Mouse (Mus musculus) hindbrain, embryonic 14.5 days (tissue): Measurements from ENCODE around the gene Pak4. TPM values are rescaled to one million over a fixed set of nuclear protein-coding genes. Genes with fewer than 3 reads are reported as not detected.
A peak's percentile ranks its signal among the peaks of the same experiment; 100 is the strongest.

ENCODE experiments used
- ATAC-seq: fragments of 200-750 bp; cut with Nextera tagmentation; 2 replicates; pipeline ENCODE4 v1.8.0; 2017; ENCODE audit warnings: moderate number of reproducible peaks, mild to moderate bottlenecking, moderate TSS enrichment, moderate library complexity; ENCODE audit not compliant: low FRiP score
- DNase-seq: peaks from one replicate; pipeline ENCODE4 v3.0.0-alpha.2; 2015; ENCODE audit warnings: low spot score
- H3K27ac ChIP-seq: fragments of 300-500 bp; sonication (generic); 2 replicates; pipeline ENCODE4 v1.5.1; 2014; ENCODE audit warnings: mild to moderate bottlenecking, moderate library complexity
- H3K27me3 ChIP-seq: fragments of 300-500 bp; sonication (generic); 2 replicates; pipeline ENCODE4 v1.6.1; 2014; ENCODE audit warnings: mild to moderate bottlenecking, low read length, mixed read lengths; ENCODE audit not compliant: control insufficient read depth, insufficient read depth
- H3K36me3 ChIP-seq: fragments of 300-500 bp; sonication (generic); replicated peaks from 2 replicates; pipeline ENCODE4 v1.6.1; 2014; ENCODE audit not compliant: control insufficient read depth, insufficient read depth
- H3K4me1 ChIP-seq: fragments of 300-500 bp; sonication (generic); replicated peaks from 2 replicates; pipeline ENCODE4 v1.6.1; 2014; ENCODE audit warnings: antibody characterized with exemption, low read length, mixed read lengths; ENCODE audit not compliant: control insufficient read depth, insufficient read depth
- H3K4me2 ChIP-seq: fragments of 300-500 bp; sonication (generic); replicated peaks from 2 replicates; pipeline ENCODE4 v1.6.1; 2014; ENCODE audit warnings: mild to moderate bottlenecking, moderate library complexity
- H3K4me3 ChIP-seq: fragments of 300-500 bp; sonication (generic); replicated peaks from 2 replicates; pipeline ENCODE4 v1.5.1; 2014; ENCODE audit warnings: mild to moderate bottlenecking, low read length
- H3K9ac ChIP-seq: fragments of 300-500 bp; sonication (generic); 2 replicates; pipeline ENCODE4 v1.6.1; 2014
- H3K9me3 ChIP-seq: fragments of 300-500 bp; sonication (generic); 2 replicates; pipeline ENCODE4 v1.6.1; 2016; ENCODE audit warnings: low read length; ENCODE audit not compliant: control insufficient read depth
- WGBS: fragments of 180-500 bp; shearing (Covaris S2); extraction: QIAGEN DNeasy Blood & Tissue Kit; methylation state at CpG from one replicate; pipeline ENCODE4 v1.1.7; 2014; 5-methylcytosine and 5-hydroxymethylcytosine counted together
- polyA plus RNA-seq: library from polyadenylated mRNA; unstranded; fragments of >200 nt; fragmentation: Nextera tagmentation; extraction: Ambion mirVana; gene quantifications from 2 replicates; pipeline ENCODE4 v1.2.1, GENCODE M21; 2014

Pak4 gene
- polyA plus RNA-seq, 1 experiment from 2014 or later: 13.2 TPM

GRCm38 (mm10) chr7:28558486-28558885 lies 39.5 kb downstream of the Pak4 start:
- H3K4me1 ChIP-seq: no peaks in the 10 kb centered on the region
- no peak for DNase-seq
- no peak for ATAC-seq
- H3K27me3 ChIP-seq: no peaks in the 10 kb centered on the region
- H3K4me3 ChIP-seq: no peak overlapping the region
- peaks cover 44% of the 10 kb centered on the region for H3K36me3 ChIP-seq
- H3K4me2 ChIP-seq: no peak overlapping the region
- no peaks in the 10 kb centered on the region for H3K9me3 ChIP-seq
- no peak overlapping the region for H3K9ac ChIP-seq
- H3K27ac ChIP-seq: no peak overlapping the region
- 56% methylated on average over 4 of the region's 4 CpGs for WGBS

GRCm38 (mm10) chr7:28557708-28558107 lies 40.3 kb downstream of the Pak4 start:
- Histone ChIP-seq H3K4me2 (no peak overlapping the region), H3K27me3 (no peaks in the 10 kb centered on the region), H3K36me3 (peaks cover 37% of the 10 kb centered on the region), H3K4me3 (no peak overlapping the region), H3K4me1 (no peaks in the 10 kb centered on the region), H3K9me3 (no peaks in the 10 kb centered on the region), H3K27ac (no peak overlapping the region), H3K9ac (no peak overlapping the region)
- WGBS: 87% methylated on average over 6 of the region's 6 CpGs
- ATAC-seq (no peak), DNase-seq (no peak)

DNA sequence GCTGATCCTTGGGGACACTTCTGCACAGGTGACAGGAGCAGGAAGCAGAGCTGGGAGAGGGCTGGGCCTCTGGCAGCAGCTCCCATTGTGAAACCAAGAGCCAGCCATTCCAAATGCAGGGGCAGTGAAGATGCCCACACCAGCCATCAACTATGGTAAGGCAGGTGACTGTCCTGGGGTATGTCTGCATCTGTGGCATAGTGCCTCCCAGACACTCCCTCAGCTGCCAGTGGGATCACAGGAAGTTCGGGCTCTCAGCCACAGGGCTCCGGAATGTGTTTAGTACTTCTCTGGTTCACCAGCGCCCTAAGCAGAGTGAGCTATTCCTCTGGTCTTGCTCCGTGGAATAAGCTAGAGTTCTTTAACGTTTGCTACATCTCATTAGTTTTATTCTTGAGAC lies 40.9 kb downstream of the Pak4 start:
- 79% methylated on average over 5 of the region's 5 CpGs for WGBS
- H3K9ac ChIP-seq: no peak overlapping the region
- H3K36me3 ChIP-seq: peaks cover 30% of the 10 kb centered on the region
- no peak overlapping the region for H3K27ac ChIP-seq
- H3K4me3 ChIP-seq: no peak overlapping the region
- no peaks in the 10 kb centered on the region for H3K9me3 ChIP-seq
- H3K4me1 ChIP-seq: no peaks in the 10 kb centered on the region
- H3K27me3 ChIP-seq: no peaks in the 10 kb centered on the region
- H3K4me2 ChIP-seq: no peak overlapping the region
- no peak for DNase-seq
- ATAC-seq: no peak

GRCm38 (mm10) chr7:28555939-28556535 lies 41.9 kb downstream of the Pak4 start:
- no peaks in the 10 kb centered on the region for H3K4me1 ChIP-seq

DNA sequence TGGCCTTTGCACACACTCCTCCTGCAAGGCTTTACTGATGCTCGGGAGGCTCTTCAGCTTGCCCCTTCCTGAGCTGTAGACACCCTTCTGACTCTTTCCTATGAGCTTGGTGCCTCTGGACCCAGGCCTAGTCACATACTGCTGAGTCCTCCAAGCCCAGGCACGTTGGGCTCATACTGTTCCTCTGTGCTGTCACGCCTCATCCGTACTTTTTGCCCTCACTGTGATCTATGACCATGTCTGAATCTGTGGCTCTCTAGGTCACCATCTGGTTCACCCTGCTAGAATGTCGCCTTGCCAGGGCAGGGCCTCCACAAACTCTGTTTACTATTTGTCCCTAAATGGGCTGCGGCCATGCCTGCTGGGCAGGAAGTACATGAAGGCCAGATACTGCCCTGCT lies 44.9 kb downstream of the Pak4 start:
- H3K9me3 ChIP-seq: no peaks in the 10 kb centered on the region
- ATAC-seq: no peak
- no peaks in the 10 kb centered on the region for H3K27me3 ChIP-seq
- WGBS: 93% methylated on average over 6 of the region's 6 CpGs
- no peak overlapping the region for H3K9ac ChIP-seq
- 0 out of 2 replicates have a peak, but pooled peaks cover 4% of the 10 kb centered on the region for H3K36me3 ChIP-seq
- no peak overlapping the region for H3K27ac ChIP-seq
- H3K4me2 ChIP-seq: no peak overlapping the region
- no peaks in the 10 kb centered on the region for H3K4me1 ChIP-seq
- no peak overlapping the region for H3K4me3 ChIP-seq
- no peak for DNase-seq

More at GRCm38 (mm10) chr7:28555939-28556535, 41.9 kb downstream of the Pak4 start:
- Histone ChIP-seq H3K27me3 (no peaks in the 10 kb centered on the region), H3K27ac (no peak overlapping the region), H3K4me3 (no peak overlapping the region), H3K9me3 (no peaks in the 10 kb centered on the region), H3K4me2 (no peak overlapping the region), H3K36me3 (peaks cover 28% of the 10 kb centered on the region), H3K9ac (no peak overlapping the region)
- ATAC-seq: no peak
- 31% methylated on average over 5 of the region's 5 CpGs for WGBS
- DNase-seq: no peak

DNA sequence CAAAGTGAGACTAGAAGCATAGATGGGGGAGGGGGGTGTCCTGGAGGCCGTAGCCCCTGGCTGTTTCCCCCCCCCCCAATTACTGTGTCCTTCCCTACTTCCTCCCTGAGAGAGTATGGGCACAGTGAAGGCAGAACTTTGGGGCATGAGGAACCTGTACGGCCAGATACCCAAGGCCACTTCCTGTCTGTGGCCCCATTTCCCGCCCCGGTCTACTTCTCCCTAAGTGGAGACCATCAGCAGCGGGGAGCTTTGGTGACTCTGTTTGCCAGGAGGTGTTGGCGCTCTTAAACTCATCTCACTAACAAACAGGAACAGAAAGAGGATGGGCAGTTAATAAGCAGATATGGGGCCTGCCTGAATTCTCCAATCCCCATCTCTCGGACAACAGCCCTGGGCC lies 50.4 kb downstream of the Pak4 start:
- Histone ChIP-seq H3K9ac (no peak overlapping the region), H3K36me3 (no peaks in the 10 kb centered on the region), H3K27ac (no peak overlapping the region), H3K4me1 (peaks cover 10% of the 10 kb centered on the region; the same call in 1 of the 2 replicates), H3K9me3 (no peaks in the 10 kb centered on the region), H3K4me2 (no peak overlapping the region), H3K4me3 (no peak overlapping the region), H3K27me3 (peaks cover 42% of the 10 kb centered on the region)
- 72% methylated on average over 7 of the region's 7 CpGs for WGBS
- no peak for ATAC-seq
- no peak for DNase-seq

- DNase-seq (no peak), ATAC-seq (no peak)
- H3K9me3 ChIP-seq: no peaks in the 10 kb centered on the region
- 5% methylated on average over 5 of the region's 5 CpGs for WGBS
- H3K27me3 ChIP-seq: peaks cover 42% of the 10 kb centered on the region
- H3K4me3 ChIP-seq: peak within 1 kb of the TSS; percentile 23
- H3K36me3 ChIP-seq: no peaks in the 10 kb centered on the region
- H3K9ac ChIP-seq: peak within 1 kb of the TSS; percentile 54
- peak within 1 kb of the TSS; percentile 55 for H3K4me2 ChIP-seq
- no peak within 1 kb of the TSS for H3K27ac ChIP-seq
- peaks cover 10% of the 10 kb centered on the region; the same call in 1 of the 2 replicates for H3K4me1 ChIP-seq
Measured at GRCm38 (mm10) chr7:28547154-28547553, 50.8 kb downstream of the Pak4 start, which contains the start of gene Nccrp1. Nccrp1 (minus strand) TSS chr7:28547254.

DNA sequence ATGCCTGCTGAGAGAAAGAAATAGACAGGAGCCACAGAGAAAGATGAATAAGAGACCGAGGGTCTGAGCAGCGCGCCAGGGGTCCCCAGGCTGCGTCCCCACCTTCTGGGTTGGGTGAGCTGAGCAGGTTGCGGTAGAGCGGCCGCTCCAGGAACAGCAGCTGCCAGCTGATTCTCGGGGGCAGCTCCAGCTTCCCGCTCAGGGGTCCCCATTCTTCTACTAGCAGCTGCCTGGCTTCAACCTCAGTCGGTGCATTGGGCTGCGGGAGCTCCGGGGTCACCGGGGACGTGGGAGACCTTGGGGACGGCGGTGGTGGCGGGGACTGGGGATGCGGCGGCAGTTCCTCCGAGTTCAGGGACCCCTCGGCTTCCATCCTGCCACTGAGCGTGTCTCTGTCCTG lies 51.3 kb downstream of the Pak4 start:
- Histone ChIP-seq H3K4me3 (peak overlapping the region; percentile 23), H3K27me3 (peaks cover 42% of the 10 kb centered on the region), H3K4me1 (peaks cover 10% of the 10 kb centered on the region; the same call in 1 of the 2 replicates), H3K9ac (peak overlapping the region; percentile 54), H3K4me2 (peak overlapping the region; percentile 55), H3K27ac (no peak overlapping the region), H3K9me3 (no peaks in the 10 kb centered on the region), H3K36me3 (no peaks in the 10 kb centered on the region)
- ATAC-seq (no peak), DNase-seq (no peak)
- WGBS: 2% methylated on average over 22 of the region's 22 CpGs

GRCm38 (mm10) chr7:28545891-28546210 lies 52.1 kb downstream of the Pak4 start:
- ATAC-seq (no peak), DNase-seq (no peak)
- no peaks in the 10 kb centered on the region for H3K36me3 ChIP-seq
- peaks cover 42% of the 10 kb centered on the region for H3K27me3 ChIP-seq
- H3K9me3 ChIP-seq: no peaks in the 10 kb centered on the region
- no peak overlapping the region for H3K27ac ChIP-seq
- peaks cover 10% of the 10 kb centered on the region; the same call in 1 of the 2 replicates for H3K4me1 ChIP-seq
- 49% methylated on average over 7 of the region's 7 CpGs for WGBS
- peak overlapping the region; percentile 55; the same call in 1 of the 2 replicates for H3K4me2 ChIP-seq
- H3K9ac ChIP-seq: no peak overlapping the region
- H3K4me3 ChIP-seq: no peak overlapping the region
